In genomic region chr6:21213865-21214672, GRCm38 (mm10) we compare ENCODE assay signal across 7 mouse cellular contexts. TPM values are rescaled to one million over a fixed set of nuclear protein-coding genes. Genes with fewer than 3 reads are reported as not detected.
DNase-seq lines count a peak whose midpoint lies in the region; ATAC-seq and TF ChIP-seq lines count a peak whose summit lies in the region.

No protein-coding gene starts in this region.

- peak overlapping the region; percentile 86 for H3K27ac ChIP-seq in forebrain, embryonic 10.5 days
- H3K27ac ChIP-seq in hindbrain, embryonic 12.5 days = peak overlapping the region; percentile 62

- H3K4me3 ChIP-seq in forebrain, embryonic 10.5 days = peak overlapping the region; percentile 78
- H3K4me3 ChIP-seq in hindbrain, embryonic 12.5 days = peak overlapping the region; percentile 74

- peaks cover 9% of the 10 kb centered on the region; the same call in 1 of the 2 replicates for H3K4me1 ChIP-seq in forebrain, embryonic 10.5 days
- no peaks in the 10 kb centered on the region for H3K4me1 ChIP-seq in hindbrain, embryonic 12.5 days

- no peaks in the 10 kb centered on the region for H3K9me3 ChIP-seq in forebrain, embryonic 10.5 days
- no peaks in the 10 kb centered on the region for H3K9me3 ChIP-seq in hindbrain, embryonic 12.5 days (replicated peaks)

- CTCF ChIA-PET in Patski (lab: Charles Lee) = interaction anchor here (0.6 kb wide), 1 partner anchor 37 kb away, joined by 3 read pairs; no protein-coding TSS in a partner anchor

- no peak for ATAC-seq in Patski
- ATAC-seq in hindbrain, embryonic 12.5 days (ENCODE audit: low FRiP score) = peak; percentile 62

- peaks cover 39% of the 10 kb centered on the region for H3K27me3 ChIP-seq in Patski
- peaks cover 24% of the 10 kb centered on the region for H3K27me3 ChIP-seq in forebrain, embryonic 10.5 days (ENCODE audit: poor library complexity, severe bottlenecking)
- H3K27me3 ChIP-seq in hindbrain, embryonic 12.5 days = peaks cover 16% of the 10 kb centered on the region; the same call in 1 of the 2 replicates

- peak overlapping the region; percentile 93 for H3K4me2 ChIP-seq in hindbrain, embryonic 12.5 days (replicated peaks)

- H3K9ac ChIP-seq in hindbrain, embryonic 12.5 days = peak overlapping the region; percentile 79

- in situ Hi-C loops in Patski (cut with MboI; ENCODE audit: low pct_unique_long_range_greater_than_20kb) = loop anchor here (25.0 kb wide), 1 partner anchor 377 kb away; no protein-coding TSS in a partner anchor

- POLR2A ChIA-PET in Patski (lab: Charles Lee) = no interaction called here

- H3K36me3 ChIP-seq in forebrain, embryonic 10.5 days (replicated peaks) = peaks cover 9% of the 10 kb centered on the region; the same call in 1 of the 2 replicates
- H3K36me3 ChIP-seq in hindbrain, embryonic 12.5 days = no peaks in the 10 kb centered on the region

- peak; percentile 1 for DNase-seq in Patski (ENCODE audit: low read depth, low spot score)
- DNase-seq in c-Kit-positive CD71-negative TER-119-negative erythroid progenitor cells, embryonic 14.5 days (ENCODE audit: low read depth) = peak; percentile 42
- DNase-seq in forebrain, embryonic 10.5 days (ENCODE audit: extremely low spot score, low spot score) = peak; percentile 73
- DNase-seq in layer of hippocampus, adult 9-11 months = peak; percentile 74
- DNase-seq in lung, postnatal 25 days (ENCODE audit: low spot score) = peak; percentile 3
- peak; percentile 69 for DNase-seq in right cerebral cortex, postnatal 25 days

- 1% methylated on average over 29 of the region's 29 CpGs for WGBS in forebrain, embryonic 10.5 days
- WGBS in hindbrain, embryonic 12.5 days = 2% methylated on average over 29 of the region's 29 CpGs

- TF ChIP-seq CTCF in Patski (IDR thresholded peaks at IDR 0.05) = peak; percentile 78

RNA-seq across cellular contexts. Expression of gene Kcnd2, which starts 1.2 kb away (rescaled TPM):
- not detected for polyA plus RNA-seq in Patski (2021)
- 0.71 and 0.94 TPM in 2 replicates for polyA plus RNA-seq in forebrain, embryonic 10.5 days (2016; fragmentation: Nextera tagmentation; extraction: Ambion mirVana)
- polyA plus RNA-seq in hindbrain, embryonic 12.5 days (2016; fragmentation: Nextera tagmentation; extraction: Ambion mirVana) = 4.2 and 4.5 TPM in 2 replicates

Comparison
In these comparisons a context has a peak if more than half of its experiments do, and no peak if none do; other contexts are left out.
1. DNase-seq: peak in every context shown above with its lines; median percentile 74 in layer of hippocampus, adult 9-11 months; 73 in forebrain, embryonic 10.5 days; 69 in right cerebral cortex, postnatal 25 days; 42 in c-Kit-positive CD71-negative TER-119-negative erythroid progenitor cells, embryonic 14.5 days; 3 in lung, postnatal 25 days; 1 in Patski.